Mouse (Mus musculus) midbrain, postnatal 0 days (tissue): ENCODE results near the gene Rint1. TPM values are rescaled to one million over a fixed set of nuclear protein-coding genes. Genes with fewer than 3 reads are reported as not detected.

Experiments
- ATAC-seq: fragments of 200-750 bp; cut with Nextera tagmentation; 2 replicates; pipeline ENCODE4 v1.8.0; 2017; ENCODE audit warnings: moderate number of reproducible peaks, mild to moderate bottlenecking, moderate TSS enrichment, moderate library complexity; ENCODE audit not compliant: low FRiP score
- DNase-seq: peaks from one replicate; pipeline ENCODE4 v3.0.0-alpha.2; 2015; ENCODE audit warnings: low spot score
- H3K27ac ChIP-seq: fragments of 300-500 bp; sonication (generic); 2 replicates; pipeline ENCODE4 v1.5.1; 2014; ENCODE audit warnings: low read depth, mild to moderate bottlenecking, low read length, mixed read lengths
- H3K27me3 ChIP-seq: fragments of 300-500 bp; sonication (generic); 2 replicates; pipeline ENCODE4 v1.6.1; 2014; ENCODE audit warnings: low read length, control low read depth, mixed read lengths; ENCODE audit not compliant: insufficient read depth
- H3K36me3 ChIP-seq: fragments of 300-500 bp; sonication (generic); 2 replicates; pipeline ENCODE4 v1.6.1; 2014; ENCODE audit warnings: low read length, control low read depth, mixed read lengths; ENCODE audit not compliant: insufficient read depth
- H3K4me1 ChIP-seq: fragments of 300-500 bp; sonication (generic); 2 replicates; pipeline ENCODE4 v1.6.1; 2014; ENCODE audit warnings: mild to moderate bottlenecking, control low read depth, antibody characterized with exemption, low read length, mixed read lengths; ENCODE audit not compliant: insufficient read depth
- H3K4me2 ChIP-seq: fragments of 300-500 bp; sonication (generic); 2 replicates; pipeline ENCODE4 v1.6.1; 2014; ENCODE audit warnings: low read depth, mild to moderate bottlenecking, low read length, mixed read lengths; ENCODE audit not compliant: poor library complexity, severe bottlenecking
- H3K4me3 ChIP-seq: fragments of 300-500 bp; sonication (generic); 2 replicates; pipeline ENCODE4 v1.5.1; 2014; ENCODE audit warnings: low read depth, mild to moderate bottlenecking, low read length, moderate library complexity
- H3K9ac ChIP-seq: fragments of 300-500 bp; sonication (generic); replicated peaks from 2 replicates; pipeline ENCODE4 v1.6.1; 2014; ENCODE audit warnings: mild to moderate bottlenecking, low read length, moderate library complexity, mixed read lengths; ENCODE audit not compliant: poor library complexity, severe bottlenecking
- H3K9me3 ChIP-seq: fragments of 300-500 bp; sonication (generic); 2 replicates; pipeline ENCODE4 v1.6.1; 2016; ENCODE audit warnings: low read length, control low read depth
- CTCF ChIP-seq: IDR thresholded peaks from 2 replicates; pipeline ENCODE4 v1.5.1; 2016; ENCODE audit warnings: antibody characterized with exemption, mild to moderate bottlenecking
- WGBS: fragments of 180-500 bp; shearing (Covaris S2); extraction: QIAGEN DNeasy Blood & Tissue Kit; methylation state at CpG from one replicate; pipeline ENCODE4 v1.1.7; 2014; 5-methylcytosine and 5-hydroxymethylcytosine counted together
- polyA plus RNA-seq: library from polyadenylated mRNA; unstranded; fragments of >200 nt; fragmentation: Nextera tagmentation; extraction: Ambion mirVana; gene quantifications from 2 replicates; pipeline ENCODE4 v1.2.1, GENCODE M21; 2015
- total RNA-seq: library from RNA; depleted of rRNA; stranded (reverse); fragments of >200 nt; gene quantifications from 2 replicates; pipeline ENCODE4 v1.2.3, GENCODE M21; 2014; rRNA removed

Gene Rint1
- total and polyA plus RNA-seq, 2 experiments from 2014 or later, result 21.7 to 25.9 TPM

GRCm38 (mm10) chr5:23862291-23862690 lies 74.8 kb downstream of the Rint1 start:
- DNase-seq, result no peak
- H3K4me3 ChIP-seq, result no peak overlapping the region

GRCm38 (mm10) chr5:23863166-23864053 lies 75.9 kb downstream of the Rint1 start:
- Histone ChIP-seq H3K36me3 (0 out of 2 replicates have a peak, but pooled peaks cover 4% of the 10 kb centered on the region), H3K27me3 (no peaks in the 10 kb centered on the region), H3K9me3 (no peaks in the 10 kb centered on the region), H3K4me1 (no peaks in the 10 kb centered on the region), H3K27ac (no peak overlapping the region), H3K9ac (no peak overlapping the region), H3K4me2 (no peak overlapping the region), H3K4me3 (no peak overlapping the region)
- no peak for ATAC-seq
- DNase-seq, result no peak
- 89% methylated on average over 7 of the region's 7 CpGs for WGBS
- no peak for TF ChIP-seq CTCF

More at GRCm38 (mm10) chr5:23862291-23862690, 74.8 kb downstream of the Rint1 start:
- no peaks in the 10 kb centered on the region for H3K9me3 ChIP-seq
- H3K4me2 ChIP-seq, result no peak overlapping the region
- ATAC-seq, result no peak
- H3K9ac ChIP-seq, result no peak overlapping the region
- 74% methylated on average over 5 of the region's 5 CpGs for WGBS
- H3K36me3 ChIP-seq, result 0 out of 2 replicates have a peak, but pooled peaks cover 4% of the 10 kb centered on the region
- no peak for TF ChIP-seq CTCF
- H3K27ac ChIP-seq, result no peak overlapping the region
- H3K27me3 ChIP-seq, result no peaks in the 10 kb centered on the region
- no peaks in the 10 kb centered on the region for H3K4me1 ChIP-seq

GRCm38 (mm10) chr5:23864054-23864965 lies 76.8 kb downstream of the Rint1 start:
- 91% methylated on average over 13 of the region's 13 CpGs for WGBS
- ATAC-seq (no peak), DNase-seq (no peak)
- H3K27me3 ChIP-seq, result no peaks in the 10 kb centered on the region
- H3K4me1 ChIP-seq, result no peaks in the 10 kb centered on the region
- H3K9ac ChIP-seq, result no peak overlapping the region
- 0 out of 2 replicates have a peak, but pooled peaks cover 4% of the 10 kb centered on the region for H3K36me3 ChIP-seq
- TF ChIP-seq CTCF, result no peak
- H3K4me3 ChIP-seq, result no peak overlapping the region
- no peaks in the 10 kb centered on the region for H3K9me3 ChIP-seq
- no peak overlapping the region for H3K27ac ChIP-seq
- H3K4me2 ChIP-seq, result no peak overlapping the region

GRCm38 (mm10) chr5:23865941-23866340 lies 78.4 kb downstream of the Rint1 start:
- 82% methylated on average over 5 of the region's 5 CpGs for whole genome bisulfite sequencing
- H3K4me1 ChIP-seq, result no peaks in the 10 kb centered on the region

More at GRCm38 (mm10) chr5:23865941-23866340, 78.4 kb downstream of the Rint1 start:
- Histone ChIP-seq H3K4me3 (no peak overlapping the region), H3K9ac (no peak overlapping the region), H3K36me3 (no peaks in the 10 kb centered on the region), H3K4me2 (no peak overlapping the region), H3K27me3 (no peaks in the 10 kb centered on the region), H3K9me3 (no peaks in the 10 kb centered on the region), H3K27ac (no peak overlapping the region)
- TF ChIP-seq CTCF, result no peak
- DNase-seq (no peak), ATAC-seq (no peak)

Other genes with a start within 250 kb of the Rint1 start
- 69.3 and 85.3 TPM in 2 replicates for gene Srpk2, start 103.1 kb upstream of the Rint1 start, total RNA-seq
- gene Srpk2, start 103.1 kb upstream of the Rint1 start, polyA plus RNA-seq, result 144 and 151 TPM in 2 replicates
- 13.4 and 16.0 TPM in 2 replicates for gene Pus7, start 4.0 kb upstream of the Rint1 start, total RNA-seq
- gene Pus7, start 4.0 kb upstream of the Rint1 start, polyA plus RNA-seq, result 12.3 and 13.7 TPM in 2 replicates
- gene Tomm7, start 56.5 kb downstream of the Rint1 start, total RNA-seq, result 15.6 and 22.8 TPM in 2 replicates
- gene Tomm7, start 56.5 kb downstream of the Rint1 start, polyA plus RNA-seq, result 75.9 and 78.4 TPM in 2 replicates
- 23.7 and 30.8 TPM in 2 replicates for gene Fam126a, start 243.0 kb downstream of the Rint1 start, total RNA-seq
- 17.0 and 19.7 TPM in 2 replicates for gene Fam126a, start 243.0 kb downstream of the Rint1 start, polyA plus RNA-seq